Mouse (Mus musculus): Measurements from ENCODE around the gene Kcnh4. TPM values are rescaled to one million over a fixed set of nuclear protein-coding genes. Genes with fewer than 3 reads are reported as not detected.

The Kcnh4 gene
- polyA plus RNA-seq, 1 experiment from 2014 or later = not detected

GRCm38 (mm10) chr11:100762831-100763230 is 3.1 kb upstream of the Kcnh4 start, which contains the start of gene Hcrt:
Hcrt (minus strand) TSS chr11:100762931.
- no peaks in the 10 kb centered on the region for H3K36me3 ChIP-seq
- WGBS (ENCODE audit: insufficient replicate concordance) = 70% methylated on average over 7 of the region's 7 CpGs
- H3K27me3 ChIP-seq = peaks cover 57% of the 10 kb centered on the region
- peak within 1 kb of the TSS; percentile 79 for H3K4me2 ChIP-seq
- peak within 1 kb of the TSS; percentile 57 for H3K4me3 ChIP-seq (replicated peaks)
- H3K9ac ChIP-seq = peak within 1 kb of the TSS; percentile 63
- no peak within 1 kb of the TSS for H3K27ac ChIP-seq
- H3K9me3 ChIP-seq (replicated peaks) = no peaks in the 10 kb centered on the region
- DNase-seq (no peak), ATAC-seq (ENCODE audit: low read depth) (no peak)
- H3K4me1 ChIP-seq (replicated peaks) = peaks cover 32% of the 10 kb centered on the region

- Histone ChIP-seq H3K4me2 (peak overlapping the region; percentile 79), H3K27ac (no peak overlapping the region), H3K36me3 (no peaks in the 10 kb centered on the region), H3K27me3 (peaks cover 69% of the 10 kb centered on the region), H3K9me3 (replicated peaks) (no peaks in the 10 kb centered on the region), H3K4me3 (replicated peaks) (peak overlapping the region; percentile 57), H3K9ac (peak overlapping the region; percentile 63), H3K4me1 (replicated peaks) (peaks cover 32% of the 10 kb centered on the region)
- DNase-seq (peak; percentile 39), ATAC-seq (ENCODE audit: low read depth) (peak; percentile 60)
- WGBS (ENCODE audit: insufficient replicate concordance) = under 1% methylated on average over 27 of the region's 27 CpGs
Measured at GRCm38 (mm10) chr11:100761547-100762045, 1.9 kb upstream of the Kcnh4 start.

- ATAC-seq (ENCODE audit: low read depth) (no peak), DNase-seq (peak; percentile 38)
- H3K27ac ChIP-seq = no peak overlapping the region
- no peaks in the 10 kb centered on the region for H3K9me3 ChIP-seq (replicated peaks)
- no peak overlapping the region for H3K9ac ChIP-seq
- peaks cover 32% of the 10 kb centered on the region for H3K4me1 ChIP-seq (replicated peaks)
- H3K4me2 ChIP-seq = peak overlapping the region; percentile 71
- H3K36me3 ChIP-seq = no peaks in the 10 kb centered on the region
- 2% methylated on average over 35 of the region's 35 CpGs for WGBS (ENCODE audit: insufficient replicate concordance)
- peak overlapping the region; percentile 49 for H3K4me3 ChIP-seq (replicated peaks)
- peaks cover 90% of the 10 kb centered on the region for H3K27me3 ChIP-seq
Measured at GRCm38 (mm10) chr11:100758707-100759610, 783 bp downstream of the Kcnh4 start.

- no peak overlapping the region for H3K9ac ChIP-seq
- 64% methylated on average over 12 of the region's 12 CpGs for whole genome bisulfite sequencing (ENCODE audit: insufficient replicate concordance)
- ATAC-seq (ENCODE audit: low read depth) (no peak), DNase-seq (no peak)
- H3K27me3 ChIP-seq = peaks cover 97% of the 10 kb centered on the region
- no peak overlapping the region for H3K4me2 ChIP-seq
- no peaks in the 10 kb centered on the region for H3K36me3 ChIP-seq
- H3K27ac ChIP-seq = no peak overlapping the region
- H3K4me3 ChIP-seq (replicated peaks) = no peak overlapping the region
- peaks cover 32% of the 10 kb centered on the region for H3K4me1 ChIP-seq (replicated peaks)
- no peaks in the 10 kb centered on the region for H3K9me3 ChIP-seq (replicated peaks)
Measured at GRCm38 (mm10) chr11:100757566-100757965, 2.2 kb downstream of the Kcnh4 start.

- Histone ChIP-seq H3K27ac (no peak overlapping the region), H3K36me3 (no peaks in the 10 kb centered on the region), H3K4me1 (replicated peaks) (peaks cover 25% of the 10 kb centered on the region), H3K27me3 (peaks cover 95% of the 10 kb centered on the region), H3K9me3 (replicated peaks) (no peaks in the 10 kb centered on the region), H3K4me3 (replicated peaks) (no peak overlapping the region), H3K9ac (no peak overlapping the region), H3K4me2 (no peak overlapping the region)
- DNase-seq (no peak), ATAC-seq (ENCODE audit: low read depth) (no peak)
- 45% methylated on average over 6 of the region's 6 CpGs for WGBS (ENCODE audit: insufficient replicate concordance)
Measured at GRCm38 (mm10) chr11:100756476-100756875, 3.3 kb downstream of the Kcnh4 start.

- H3K4me2 ChIP-seq = no peak overlapping the region
- WGBS (ENCODE audit: insufficient replicate concordance) = 90% methylated on average over 3 of the region's 3 CpGs
- no peak overlapping the region for H3K27ac ChIP-seq
- no peak overlapping the region for H3K4me3 ChIP-seq (replicated peaks)
- H3K27me3 ChIP-seq = peaks cover 86% of the 10 kb centered on the region
- H3K9me3 ChIP-seq (replicated peaks) = no peaks in the 10 kb centered on the region
- ATAC-seq (ENCODE audit: low read depth) = no peak
- no peaks in the 10 kb centered on the region for H3K36me3 ChIP-seq
- no peak for DNase-seq
- H3K9ac ChIP-seq = no peak overlapping the region
- H3K4me1 ChIP-seq (replicated peaks) = peaks cover 11% of the 10 kb centered on the region
Measured at GRCm38 (mm10) chr11:100754693-100755057, 5.1 kb downstream of the Kcnh4 start.

GRCm38 (mm10) chr11:100754021-100754692 is 5.6 kb downstream of the Kcnh4 start:
- 57% methylated on average over 10 of the region's 12 CpGs for WGBS (ENCODE audit: insufficient replicate concordance)
- DNase-seq (no peak), ATAC-seq (ENCODE audit: low read depth) (no peak)
- peaks cover 86% of the 10 kb centered on the region for H3K27me3 ChIP-seq
- peaks cover 6% of the 10 kb centered on the region for H3K4me1 ChIP-seq (replicated peaks)
- no peak overlapping the region for H3K4me3 ChIP-seq (replicated peaks)
- H3K27ac ChIP-seq = no peak overlapping the region
- H3K9ac ChIP-seq = no peak overlapping the region
- no peaks in the 10 kb centered on the region for H3K36me3 ChIP-seq
- H3K4me2 ChIP-seq = no peak overlapping the region
- H3K9me3 ChIP-seq (replicated peaks) = no peaks in the 10 kb centered on the region

GRCm38 (mm10) chr11:100752294-100752693 is 7.4 kb downstream of the Kcnh4 start:
- H3K4me2 ChIP-seq = no peak overlapping the region
- no peaks in the 10 kb centered on the region for H3K9me3 ChIP-seq (replicated peaks)
- peaks cover 12% of the 10 kb centered on the region for H3K4me1 ChIP-seq (replicated peaks)
- H3K4me3 ChIP-seq (replicated peaks) = no peak overlapping the region
- no peak overlapping the region for H3K27ac ChIP-seq
- DNase-seq = no peak
- 48% methylated on average over 10 of the region's 10 CpGs for WGBS (ENCODE audit: insufficient replicate concordance)
- peaks cover 85% of the 10 kb centered on the region for H3K27me3 ChIP-seq
- ATAC-seq (ENCODE audit: low read depth) = no peak
- no peaks in the 10 kb centered on the region for H3K36me3 ChIP-seq
- H3K9ac ChIP-seq = no peak overlapping the region

GRCm38 (mm10) chr11:100750127-100750526 is 9.6 kb downstream of the Kcnh4 start:
- Histone ChIP-seq H3K9me3 (replicated peaks) (no peaks in the 10 kb centered on the region), H3K36me3 (no peaks in the 10 kb centered on the region), H3K9ac (no peak overlapping the region), H3K4me3 (replicated peaks) (no peak overlapping the region), H3K27me3 (peaks cover 77% of the 10 kb centered on the region), H3K27ac (no peak overlapping the region), H3K4me1 (replicated peaks) (peaks cover 23% of the 10 kb centered on the region), H3K4me2 (no peak overlapping the region)
- ATAC-seq (ENCODE audit: low read depth) (no peak), DNase-seq (no peak)
- WGBS (ENCODE audit: insufficient replicate concordance) = 65% methylated on average over 16 of the region's 16 CpGs

GRCm38 (mm10) chr11:100749469-100749868 is 10.3 kb downstream of the Kcnh4 start:
- no peaks in the 10 kb centered on the region for H3K36me3 ChIP-seq
- 32% methylated on average over 25 of the region's 25 CpGs for WGBS (ENCODE audit: insufficient replicate concordance)
- no peak overlapping the region for H3K4me3 ChIP-seq (replicated peaks)
- peaks cover 23% of the 10 kb centered on the region for H3K4me1 ChIP-seq (replicated peaks)
- ATAC-seq (ENCODE audit: low read depth) (no peak), DNase-seq (no peak)
- peaks cover 71% of the 10 kb centered on the region for H3K27me3 ChIP-seq
- no peaks in the 10 kb centered on the region for H3K9me3 ChIP-seq (replicated peaks)
- H3K4me2 ChIP-seq = no peak overlapping the region
- no peak overlapping the region for H3K9ac ChIP-seq
- H3K27ac ChIP-seq = no peak overlapping the region

- ATAC-seq (ENCODE audit: low read depth) = no peak
Measured at GRCm38 (mm10) chr11:100748620-100749019, 11.1 kb downstream of the Kcnh4 start.

More at GRCm38 (mm10) chr11:100748620-100749019, 11.1 kb downstream of the Kcnh4 start:
- no peak overlapping the region for H3K4me2 ChIP-seq
- H3K27ac ChIP-seq = no peak overlapping the region
- no peaks in the 10 kb centered on the region for H3K36me3 ChIP-seq
- no peak for DNase-seq
- H3K4me3 ChIP-seq (replicated peaks) = no peak overlapping the region
- H3K4me1 ChIP-seq (replicated peaks) = peaks cover 23% of the 10 kb centered on the region
- H3K27me3 ChIP-seq = peaks cover 67% of the 10 kb centered on the region
- no peak overlapping the region for H3K9ac ChIP-seq
- 35% methylated on average over 4 of the region's 4 CpGs for WGBS (ENCODE audit: insufficient replicate concordance)
- H3K9me3 ChIP-seq (replicated peaks) = no peaks in the 10 kb centered on the region
